Mouse (Mus musculus) C2C12 (cell line): ENCODE data around the gene Nosip.

Source experiments
- CEBPB ChIP-seq: IDR thresholded peaks from one replicate; pipeline ENCODE4 v1.6.1; 2011; ENCODE audit warnings: low read depth, mild to moderate bottlenecking, control low read depth, moderate library complexity
- CTCF ChIP-seq: IDR thresholded peaks from one replicate; pipeline ENCODE4 v1.5.1; 2011; ENCODE audit not compliant: control insufficient read depth, insufficient read depth, insufficient read length
- MAX ChIP-seq: IDR thresholded peaks from one replicate; pipeline ENCODE4 v1.6.1; 2011; ENCODE audit warnings: mild to moderate bottlenecking, control low read depth
- MYOD1 ChIP-seq: IDR thresholded peaks from one replicate; pipeline ENCODE4 v1.6.1; 2011; ENCODE audit warnings: low read depth; ENCODE audit not compliant: control insufficient read depth, insufficient read length
- MYOG ChIP-seq: IDR thresholded peaks from one replicate; pipeline ENCODE4 v1.6.1; 2011; ENCODE audit not compliant: control insufficient read depth, insufficient read length; ENCODE audit errors: extremely low read depth
- USF1 ChIP-seq: IDR thresholded peaks from one replicate; pipeline ENCODE4 v1.6.1; 2011; ENCODE audit warnings: low read depth, mild to moderate bottlenecking, control low read depth, moderate library complexity

DNA sequence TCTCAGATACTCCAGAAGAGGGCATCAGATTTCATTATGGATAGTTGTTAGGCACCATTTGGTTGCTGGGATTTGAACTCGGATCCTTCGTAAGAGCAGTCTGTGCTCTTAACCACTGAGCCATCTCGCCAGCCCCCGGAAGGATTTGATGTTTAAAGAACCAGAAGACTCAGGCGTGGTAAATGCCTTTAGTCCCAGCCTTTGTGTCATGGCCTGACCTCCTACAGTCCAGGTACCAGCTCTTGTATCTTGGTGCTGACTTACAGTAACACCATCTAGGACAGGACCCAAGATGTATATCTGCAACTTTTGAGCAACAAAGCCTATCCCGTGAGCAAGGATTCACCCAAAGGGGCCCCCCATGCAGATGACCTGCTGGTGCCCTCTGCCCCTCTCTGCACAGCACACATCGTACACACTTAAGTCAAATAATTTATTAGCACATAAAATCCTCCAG lies 62.9 kb downstream of the Nosip start:
- TF ChIP-seq CTCF: no peak
- TF ChIP-seq USF1: no peak
- no peak for TF ChIP-seq MYOD1
- TF ChIP-seq CEBPB: no peak
- TF ChIP-seq MYOG: no peak
- no peak for TF ChIP-seq MAX
